Mouse (Mus musculus): ENCODE measurements around the gene Rnf38. TPM values are rescaled to one million over a fixed set of nuclear protein-coding genes. Genes with fewer than 3 reads are reported as not detected.
A peak's percentile ranks its signal among the peaks of the same experiment; 100 is the strongest.

The Rnf38 gene
- polyA plus RNA-seq, 1 experiment from 2014 or later: 11.0 TPM

DNA sequence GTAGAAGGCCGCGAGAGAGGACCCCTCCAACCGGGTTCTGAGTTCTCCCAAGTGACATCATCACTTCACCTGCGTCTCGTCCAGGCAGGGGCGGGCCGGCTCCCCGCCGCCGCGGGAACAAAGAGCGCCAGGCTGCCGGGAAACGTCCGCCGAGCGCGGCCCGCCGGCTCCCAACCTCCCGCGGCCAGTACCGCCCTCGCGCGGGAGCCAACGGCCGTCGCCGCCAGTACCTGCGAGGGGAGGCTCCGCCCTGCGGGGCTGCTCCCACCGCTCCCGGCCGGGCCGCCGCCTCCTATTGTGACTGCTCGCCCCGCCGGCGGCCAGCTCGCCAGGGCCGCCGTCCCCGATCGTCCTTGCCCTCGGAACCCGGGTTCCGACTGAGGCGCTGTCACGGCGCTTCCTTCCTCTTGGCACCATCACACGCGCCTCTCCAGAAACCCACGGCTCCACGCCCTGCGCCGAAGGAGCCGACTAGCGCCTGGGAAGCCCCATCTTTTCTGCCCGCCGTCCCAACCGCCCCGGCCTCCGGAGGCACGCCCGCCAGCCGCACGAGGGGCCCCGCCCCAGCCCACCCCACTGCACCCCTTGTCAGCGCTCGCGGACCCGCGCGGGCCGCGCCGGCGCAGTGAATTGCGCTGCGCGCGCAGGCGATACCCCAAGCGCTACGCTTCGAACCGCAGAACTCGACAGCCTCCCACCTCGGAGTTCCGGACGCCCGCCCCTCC is 66.0 kb downstream of the Rnf38 start:
- peak overlapping the region; percentile 99 for H3K27ac ChIP-seq (replicated peaks)
- ATAC-seq (ENCODE audit: insufficient read depth): peak; percentile 88
- WGBS (ENCODE audit: insufficient replicate concordance): under 1% methylated on average over 93 of the region's 95 CpGs
- peak overlapping the region; percentile 80 for H3K4me2 ChIP-seq
- H3K4me1 ChIP-seq (replicated peaks): peaks cover 49% of the 10 kb centered on the region
- no peaks in the 10 kb centered on the region for H3K36me3 ChIP-seq (replicated peaks)
- H3K9me3 ChIP-seq (replicated peaks): no peaks in the 10 kb centered on the region
- H3K4me3 ChIP-seq (replicated peaks): peak overlapping the region; percentile 91
- peak overlapping the region; percentile 90 for H3K9ac ChIP-seq
- H3K27me3 ChIP-seq: no peaks in the 10 kb centered on the region

DNA sequence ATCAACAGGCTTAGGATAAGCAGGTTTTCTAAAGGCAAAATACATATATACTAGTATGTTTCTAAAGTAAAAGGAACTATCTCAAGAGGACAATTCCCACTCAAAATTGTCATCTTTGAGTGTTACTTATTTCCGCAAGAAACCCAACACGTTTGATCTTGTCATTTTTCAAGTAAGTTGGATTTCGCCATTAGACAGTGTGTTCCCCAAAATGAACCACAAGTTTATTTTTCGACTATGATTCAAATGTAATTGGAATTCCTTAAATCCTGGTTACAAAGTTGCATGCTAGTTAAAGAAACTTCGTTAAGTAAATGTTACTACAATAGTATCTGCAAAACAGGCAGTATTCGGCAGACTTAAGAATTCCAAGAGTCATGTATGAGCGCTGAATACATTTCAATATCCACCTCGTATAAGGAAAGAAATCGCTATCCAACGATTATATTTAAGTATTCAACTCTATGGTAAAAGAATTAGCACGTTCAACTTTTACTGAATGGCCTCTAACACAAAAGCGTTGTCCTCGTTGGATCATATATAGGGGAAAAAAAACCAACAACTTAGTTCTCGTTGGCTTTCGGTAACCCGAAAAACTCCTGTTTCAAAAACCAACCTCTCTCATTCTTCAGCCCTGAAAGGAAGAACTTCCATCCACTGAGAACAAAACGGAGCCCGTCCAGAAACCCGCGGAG is 66.7 kb downstream of the Rnf38 start:
- Histone ChIP-seq H3K4me1 (replicated peaks) (peaks cover 56% of the 10 kb centered on the region), H3K27me3 (no peaks in the 10 kb centered on the region), H3K9me3 (replicated peaks) (no peaks in the 10 kb centered on the region), H3K9ac (peak overlapping the region; percentile 90), H3K4me3 (replicated peaks) (peak overlapping the region; percentile 91), H3K27ac (replicated peaks) (peak overlapping the region; percentile 99), H3K36me3 (replicated peaks) (no peaks in the 10 kb centered on the region), H3K4me2 (peak overlapping the region; percentile 80)
- WGBS (ENCODE audit: insufficient replicate concordance): 1% methylated on average over 20 of the region's 20 CpGs
- ATAC-seq (ENCODE audit: insufficient read depth): no peak

GRCm38 (mm10) chr4:44164621-44165020 is 69.0 kb downstream of the Rnf38 start:
- no peak overlapping the region for H3K4me3 ChIP-seq (replicated peaks)
- peaks cover 66% of the 10 kb centered on the region for H3K4me1 ChIP-seq (replicated peaks)
- 76% methylated on average over 5 of the region's 5 CpGs for WGBS (ENCODE audit: insufficient replicate concordance)
- no peak overlapping the region for H3K4me2 ChIP-seq
- ATAC-seq (ENCODE audit: insufficient read depth): no peak
- no peak overlapping the region for H3K9ac ChIP-seq
- no peaks in the 10 kb centered on the region for H3K36me3 ChIP-seq (replicated peaks)
- no peaks in the 10 kb centered on the region for H3K9me3 ChIP-seq (replicated peaks)
- no peak overlapping the region for H3K27ac ChIP-seq (replicated peaks)
- no peaks in the 10 kb centered on the region for H3K27me3 ChIP-seq

DNA sequence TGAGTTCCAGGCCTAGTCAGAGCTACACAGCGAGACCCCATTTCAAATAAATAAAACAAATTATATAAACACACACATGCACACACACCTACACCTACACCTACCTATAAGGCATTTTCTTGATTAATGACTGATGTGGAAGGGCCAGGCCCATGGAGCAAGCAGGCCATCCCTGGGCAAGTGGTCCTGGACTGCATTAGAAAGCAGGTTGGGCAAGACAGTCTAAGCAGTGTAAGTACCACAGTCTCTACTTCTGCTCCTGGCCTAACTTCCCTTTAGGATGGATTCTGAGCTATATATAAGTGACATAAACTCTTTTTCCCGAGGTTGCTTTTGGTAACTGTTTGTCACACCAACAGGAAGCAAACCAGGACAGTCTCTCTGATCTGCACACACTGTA is 70.6 kb downstream of the Rnf38 start:
- Histone ChIP-seq H3K4me2 (no peak overlapping the region), H3K27me3 (no peaks in the 10 kb centered on the region), H3K9me3 (replicated peaks) (no peaks in the 10 kb centered on the region), H3K4me1 (replicated peaks) (peaks cover 53% of the 10 kb centered on the region), H3K4me3 (replicated peaks) (no peak overlapping the region), H3K36me3 (replicated peaks) (no peaks in the 10 kb centered on the region), H3K27ac (replicated peaks) (0 out of 2 replicates have a peak overlapping the region, but pooled peaks have one; percentile 9), H3K9ac (no peak overlapping the region)
- ATAC-seq (ENCODE audit: insufficient read depth): no peak
- 52% methylated on average over 2 of the region's 2 CpGs for WGBS (ENCODE audit: insufficient replicate concordance)

DNA sequence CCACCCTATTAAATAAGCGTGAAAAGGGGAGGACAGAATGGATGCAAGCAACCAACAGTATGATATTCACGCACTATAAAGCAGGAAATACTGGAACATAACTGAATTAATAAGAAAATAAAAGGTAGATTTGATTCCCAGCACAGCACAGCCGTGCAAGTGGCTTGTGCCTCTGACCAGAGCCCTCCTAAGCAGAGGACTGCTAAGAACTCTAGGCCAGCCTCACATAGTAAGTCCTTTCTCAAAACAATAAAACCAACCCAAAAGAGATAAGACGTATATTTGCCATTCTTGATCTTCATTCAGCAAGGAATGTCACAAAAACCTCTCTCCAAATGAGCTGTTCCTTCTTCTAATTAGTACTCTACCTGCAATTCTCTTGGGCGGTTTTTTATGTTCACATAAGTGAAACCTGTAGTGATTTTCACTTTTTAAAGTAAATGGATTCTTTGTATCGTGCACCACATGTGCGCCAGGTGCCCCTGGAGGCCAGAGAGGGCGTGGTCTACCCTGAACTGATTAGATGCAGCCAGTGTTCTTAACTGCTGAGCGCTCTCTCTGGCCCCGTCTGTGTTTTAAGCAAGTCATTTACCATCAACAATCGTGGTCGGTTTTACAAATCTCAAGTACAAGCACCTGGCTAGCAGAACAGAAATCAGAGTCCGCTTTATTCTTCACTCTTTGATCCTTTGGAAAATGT is 72.4 kb downstream of the Rnf38 start:
- H3K9ac ChIP-seq: no peak overlapping the region
- no peak overlapping the region for H3K27ac ChIP-seq (replicated peaks)
- peaks cover 54% of the 10 kb centered on the region for H3K4me1 ChIP-seq (replicated peaks)
- no peak overlapping the region for H3K4me3 ChIP-seq (replicated peaks)
- no peaks in the 10 kb centered on the region for H3K9me3 ChIP-seq (replicated peaks)
- WGBS (ENCODE audit: insufficient replicate concordance): 38% methylated on average over 13 of the region's 13 CpGs
- no peak for ATAC-seq (ENCODE audit: insufficient read depth)
- H3K36me3 ChIP-seq (replicated peaks): 0 out of 2 replicates have a peak, but pooled peaks cover 2% of the 10 kb centered on the region
- H3K4me2 ChIP-seq: peak overlapping the region; percentile 13
- H3K27me3 ChIP-seq: no peaks in the 10 kb centered on the region

- no peak overlapping the region for H3K4me2 ChIP-seq
- H3K4me1 ChIP-seq (replicated peaks): peaks cover 53% of the 10 kb centered on the region
- no peaks in the 10 kb centered on the region for H3K9me3 ChIP-seq (replicated peaks)
- ATAC-seq (ENCODE audit: insufficient read depth): no peak
- H3K4me3 ChIP-seq (replicated peaks): no peak overlapping the region
- H3K27ac ChIP-seq (replicated peaks): no peak overlapping the region
- H3K27me3 ChIP-seq: no peaks in the 10 kb centered on the region
- no peak overlapping the region for H3K9ac ChIP-seq
- WGBS (ENCODE audit: insufficient replicate concordance): 64% methylated on average over 8 of the region's 8 CpGs
- peaks cover 4% of the 10 kb centered on the region; the same call in 1 of the 2 replicates for H3K36me3 ChIP-seq (replicated peaks)
Observed at GRCm38 (mm10) chr4:44159839-44160238, 73.8 kb downstream of the Rnf38 start.

DNA sequence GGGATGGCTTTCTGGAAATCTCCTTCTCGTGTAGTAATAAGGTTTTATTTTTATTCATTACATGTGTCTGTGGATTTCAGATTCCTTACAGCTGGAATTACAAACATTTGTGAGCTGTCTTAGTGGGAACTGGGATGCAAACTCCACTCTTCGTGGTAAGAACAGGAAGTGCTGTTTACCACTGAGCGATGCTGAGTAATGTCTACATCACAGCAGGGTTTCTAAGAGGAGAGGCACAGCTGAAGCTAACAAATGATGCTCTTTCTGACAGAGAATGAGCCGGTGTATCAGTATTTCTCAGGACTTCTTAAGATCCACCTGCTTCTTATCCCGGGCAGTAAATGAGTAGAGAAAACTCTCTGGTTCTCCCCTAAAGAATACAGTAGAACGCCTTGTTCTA is 77.1 kb downstream of the Rnf38 start:
- no peak overlapping the region for H3K27ac ChIP-seq (replicated peaks)
- H3K4me2 ChIP-seq: no peak overlapping the region
- ATAC-seq (ENCODE audit: insufficient read depth): no peak
- H3K36me3 ChIP-seq (replicated peaks): peaks cover 17% of the 10 kb centered on the region
- no peaks in the 10 kb centered on the region for H3K27me3 ChIP-seq
- H3K4me3 ChIP-seq (replicated peaks): no peak overlapping the region
- no peaks in the 10 kb centered on the region for H3K9me3 ChIP-seq (replicated peaks)
- no peak overlapping the region for H3K9ac ChIP-seq
- 44% methylated on average over 6 of the region's 6 CpGs for WGBS (ENCODE audit: insufficient replicate concordance)
- peaks cover 34% of the 10 kb centered on the region for H3K4me1 ChIP-seq (replicated peaks)

GRCm38 (mm10) chr4:44154884-44155283 is 78.7 kb downstream of the Rnf38 start:
- H3K4me2 ChIP-seq: peak overlapping the region; percentile 27; the same call in 1 of the 2 replicates
- peak; percentile 54; the same call in 1 of the 2 replicates for ATAC-seq (ENCODE audit: insufficient read depth)
- H3K9me3 ChIP-seq (replicated peaks): no peaks in the 10 kb centered on the region
- H3K9ac ChIP-seq: 0 out of 2 replicates have a peak overlapping the region, but pooled peaks have one; percentile 29
- H3K36me3 ChIP-seq (replicated peaks): peaks cover 31% of the 10 kb centered on the region
- H3K4me3 ChIP-seq (replicated peaks): no peak overlapping the region
- peak overlapping the region; percentile 63; the same call in 1 of the 2 replicates for H3K27ac ChIP-seq (replicated peaks)
- no peaks in the 10 kb centered on the region for H3K27me3 ChIP-seq
- peaks cover 23% of the 10 kb centered on the region for H3K4me1 ChIP-seq (replicated peaks)
- 27% methylated on average over 4 of the region's 4 CpGs for WGBS (ENCODE audit: insufficient replicate concordance)

- Histone ChIP-seq H3K36me3 (replicated peaks) (peaks cover 46% of the 10 kb centered on the region), H3K4me3 (replicated peaks) (no peak overlapping the region), H3K9me3 (replicated peaks) (no peaks in the 10 kb centered on the region), H3K4me2 (no peak overlapping the region), H3K27me3 (no peaks in the 10 kb centered on the region), H3K27ac (replicated peaks) (no peak overlapping the region), H3K4me1 (replicated peaks) (peaks cover 22% of the 10 kb centered on the region), H3K9ac (no peak overlapping the region)
- WGBS (ENCODE audit: insufficient replicate concordance): 76% methylated on average over 4 of the region's 4 CpGs
- no peak for ATAC-seq (ENCODE audit: insufficient read depth)
Observed at GRCm38 (mm10) chr4:44152904-44153303, 80.7 kb downstream of the Rnf38 start.

GRCm38 (mm10) chr4:44126805-44127204 is 106.8 kb downstream of the Rnf38 start:
- Histone ChIP-seq H3K4me2 (no peak overlapping the region), H3K4me3 (replicated peaks) (no peak overlapping the region), H3K36me3 (replicated peaks) (peaks cover 56% of the 10 kb centered on the region), H3K9ac (no peak overlapping the region), H3K4me1 (replicated peaks) (no peaks in the 10 kb centered on the region), H3K27ac (replicated peaks) (no peak overlapping the region), H3K27me3 (no peaks in the 10 kb centered on the region), H3K9me3 (replicated peaks) (no peaks in the 10 kb centered on the region)
- 70% methylated on average over 12 of the region's 12 CpGs for WGBS (ENCODE audit: insufficient replicate concordance)
- no peak for ATAC-seq (ENCODE audit: insufficient read depth)
